Mouse (Mus musculus) yolk sac, embryonic 10.5 days (tissue): ENCODE measurements around the gene Elavl2.

Experiments
- DNase-seq: peaks from one replicate; pipeline ENCODE4 v3.0.0-alpha.2; 2017; ENCODE audit warnings: low spot score

The Elavl2 gene

GRCm38 (mm10) chr4:91208415-91209292 lies 191.9 kb downstream of the Elavl2 start:
- no peak for DNase-seq
